ENCODE assay signal across 8 mouse cellular contexts in the genomic region with DNA sequence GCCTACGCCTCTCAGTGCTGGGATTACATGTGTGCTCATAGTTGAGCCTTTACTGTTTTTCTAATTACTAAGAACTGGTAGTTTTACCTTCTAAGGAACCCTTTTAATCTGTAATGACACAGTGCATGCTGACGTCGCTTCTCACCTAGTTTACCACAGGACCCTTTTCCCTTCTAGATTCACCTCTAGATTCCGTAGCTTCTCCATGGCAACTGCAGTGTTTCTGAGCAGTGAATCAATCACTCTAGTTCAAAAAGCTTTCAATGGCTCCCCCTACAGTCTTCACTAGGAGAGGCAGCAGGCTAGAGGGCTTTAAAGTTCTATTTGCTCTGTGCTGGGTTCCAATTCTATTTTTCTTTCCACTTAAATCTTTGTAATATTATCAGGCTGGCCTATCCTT.
DNase-seq lines count a peak whose midpoint lies in the region; ATAC-seq lines count a peak whose summit lies in the region.

No protein-coding gene starts in this region.

- intact Hi-C loops in heart, postnatal 25 days (cut with DNase I) = loop anchor here (1.0 to 5.0 kb wide), 3 partner anchors 122 to 322 kb away; no protein-coding TSS in a partner anchor

- peak; percentile 61 for ATAC-seq in CD4-positive, CD25-positive, alpha-beta regulatory T cell, adult 4 months
- ATAC-seq in granulocyte monocyte progenitor cell, adult 5-6 weeks (replicated peaks; ENCODE audit: poor library complexity, severe bottlenecking) = peak; percentile 26
- ATAC-seq in erythroid progenitor cell, adult 5-6 weeks (replicated peaks; ENCODE audit: low FRiP score, poor library complexity, severe bottlenecking) = no peak

- peak; percentile 44 to 73 for DNase-seq in heart, adult 18-20 months
- DNase-seq in heart, postnatal 25 days (ENCODE audit: low spot score) = no peak
- peak; percentile 40 for DNase-seq in c-Kit-positive CD71-positive TER-119-positive erythroid progenitor cells, embryonic 14.5 days (ENCODE audit: low spot score)
- DNase-seq in kidney, postnatal 10 days = peak; percentile 28
- peak; percentile 65 for DNase-seq in mesoderm, embryonic 11.5 days (ENCODE audit: low read depth, low spot score)
